Mouse (Mus musculus): Measurements from ENCODE around the gene Gm13272. TPM values are rescaled to one million over a fixed set of nuclear protein-coding genes. Genes with fewer than 3 reads are reported as not detected.
"Not testable (repeated sequence)": the region's sequence is repeated elsewhere in the genome, so short reads cannot be mapped to it uniquely, and the experiment has no call there.

Gene Gm13272
- polyA plus RNA-seq, 1 experiment from 2014 or later = not detected

DNA sequence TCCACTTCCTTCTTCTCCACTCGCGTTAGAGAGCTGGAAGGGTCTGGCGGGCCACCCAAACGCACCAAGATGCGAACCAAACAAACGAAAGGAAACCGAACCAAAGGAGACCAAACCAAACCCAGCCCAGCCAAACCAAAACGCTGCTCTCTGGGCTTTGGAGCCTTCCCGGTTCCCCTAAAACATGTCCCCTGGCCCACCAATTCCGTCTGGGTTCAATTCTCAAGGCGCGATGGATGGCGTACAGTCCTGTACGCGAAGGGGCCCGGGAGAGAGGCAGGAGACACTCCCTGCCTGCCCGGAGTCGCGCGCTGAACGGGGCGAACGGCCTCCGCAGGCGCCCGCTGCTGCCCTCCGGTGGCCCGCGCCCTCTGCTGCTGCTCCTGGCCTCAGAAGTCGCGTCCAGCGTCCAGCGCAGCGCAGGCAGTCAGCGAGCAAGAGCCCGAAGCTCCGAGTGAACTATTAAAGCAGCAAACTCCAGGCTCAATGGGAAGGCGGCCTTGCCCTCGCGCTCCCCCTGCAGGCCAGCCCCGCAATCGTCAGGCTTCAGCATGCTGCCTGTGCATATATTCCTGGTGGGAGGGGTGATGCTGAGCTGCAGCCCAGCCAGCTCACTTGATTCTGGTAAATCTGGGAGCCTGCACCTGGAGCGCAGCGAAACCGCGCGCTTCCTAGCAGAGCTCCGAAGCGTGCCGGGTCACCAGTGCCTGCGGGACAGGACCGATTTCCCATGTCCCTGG lies 14.5 kb downstream of the Gm13272 start, which contains the start of gene Gm13275:
Gene Gm13275, plus strand, starts transcription at position 552 of the 740 bp plus-strand sequence.
- H3K9ac ChIP-seq (ENCODE audit: low read depth, low read length); H3K27ac ChIP-seq (ENCODE audit: low read depth, low read length); H3K36me3 ChIP-seq (ENCODE audit: control insufficient read depth, insufficient read depth, low read length); H3K4me1 ChIP-seq (replicated peaks; ENCODE audit: control insufficient read depth, insufficient read depth, low read length); H3K4me3 ChIP-seq (ENCODE audit: low read depth, low read length); DNase-seq (ENCODE audit: low spot score); ATAC-seq (replicated peaks; ENCODE audit: low FRiP score); H3K27me3 ChIP-seq (replicated peaks; ENCODE audit: control insufficient read depth, insufficient read depth, low read length); H3K4me2 ChIP-seq; H3K9me3 ChIP-seq (ENCODE audit: control insufficient read depth, low read length): not testable (repeated sequence)
- 0% methylated on average over 6 of the region's 52 CpGs for WGBS

DNA sequence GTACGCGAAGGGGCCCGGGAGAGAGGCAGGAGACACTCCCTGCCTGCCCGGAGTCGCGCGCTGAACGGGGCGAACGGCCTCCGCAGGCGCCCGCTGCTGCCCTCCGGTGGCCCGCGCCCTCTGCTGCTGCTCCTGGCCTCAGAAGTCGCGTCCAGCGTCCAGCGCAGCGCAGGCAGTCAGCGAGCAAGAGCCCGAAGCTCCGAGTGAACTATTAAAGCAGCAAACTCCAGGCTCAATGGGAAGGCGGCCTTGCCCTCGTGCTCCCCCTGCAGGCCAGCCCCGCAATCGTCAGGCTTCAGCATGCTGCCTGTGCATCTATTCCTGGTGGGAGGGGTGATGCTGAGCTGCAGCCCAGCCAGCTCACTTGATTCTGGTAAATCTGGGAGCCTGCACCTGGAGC lies 17.4 kb downstream of the Gm13272 start, which contains the start of gene Gm13279:
Gene Gm13279, plus strand, starts transcription at position 301 of the 400 bp plus-strand sequence.
- not testable (repeated sequence) for H3K4me1 ChIP-seq (replicated peaks; ENCODE audit: control insufficient read depth, insufficient read depth, low read length); DNase-seq (ENCODE audit: low spot score); H3K4me2 ChIP-seq; ATAC-seq (replicated peaks; ENCODE audit: low FRiP score); H3K9me3 ChIP-seq (ENCODE audit: control insufficient read depth, low read length); H3K36me3 ChIP-seq (ENCODE audit: control insufficient read depth, insufficient read depth, low read length); H3K9ac ChIP-seq (ENCODE audit: low read depth, low read length); H3K27ac ChIP-seq (ENCODE audit: low read depth, low read length); H3K27me3 ChIP-seq (replicated peaks; ENCODE audit: control insufficient read depth, insufficient read depth, low read length); H3K4me3 ChIP-seq (ENCODE audit: low read depth, low read length)
- WGBS = no CpG with 5 or more reads among the region's 28 CpGs

DNA sequence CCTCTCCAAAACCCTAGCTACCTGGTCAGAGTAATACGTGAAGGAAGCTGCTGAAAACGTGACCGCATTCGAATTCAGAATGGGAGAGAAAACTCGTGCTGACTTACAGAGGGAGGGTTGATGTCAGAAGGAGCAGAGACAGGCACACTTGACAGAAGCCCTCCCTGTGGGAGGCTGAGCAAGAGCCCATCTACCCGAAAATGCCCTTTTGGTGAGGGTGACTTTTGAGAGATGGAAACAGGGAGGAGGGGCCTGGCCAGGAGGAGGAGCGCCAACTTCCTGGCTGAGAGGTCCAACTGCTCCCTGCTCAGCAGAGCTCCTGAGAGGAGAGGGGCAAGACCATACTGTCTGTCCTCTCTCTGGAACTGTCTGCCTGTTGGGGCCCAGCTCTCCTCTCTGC lies 19.7 kb downstream of the Gm13272 start, which contains the start of gene Gm13285:
Gene Gm13285, plus strand, starts transcription at position 301 of the 400 bp plus-strand sequence.
- H3K27ac ChIP-seq (ENCODE audit: low read depth, low read length); H3K36me3 ChIP-seq (ENCODE audit: control insufficient read depth, insufficient read depth, low read length); ATAC-seq (replicated peaks; ENCODE audit: low FRiP score); H3K27me3 ChIP-seq (replicated peaks; ENCODE audit: control insufficient read depth, insufficient read depth, low read length); H3K4me1 ChIP-seq (replicated peaks; ENCODE audit: control insufficient read depth, insufficient read depth, low read length); H3K9ac ChIP-seq (ENCODE audit: low read depth, low read length); H3K4me3 ChIP-seq (ENCODE audit: low read depth, low read length); H3K9me3 ChIP-seq (ENCODE audit: control insufficient read depth, low read length); H3K4me2 ChIP-seq; DNase-seq (ENCODE audit: low spot score): not testable (repeated sequence)
- WGBS = 6% methylated on average over 2 of the region's 7 CpGs

DNA sequence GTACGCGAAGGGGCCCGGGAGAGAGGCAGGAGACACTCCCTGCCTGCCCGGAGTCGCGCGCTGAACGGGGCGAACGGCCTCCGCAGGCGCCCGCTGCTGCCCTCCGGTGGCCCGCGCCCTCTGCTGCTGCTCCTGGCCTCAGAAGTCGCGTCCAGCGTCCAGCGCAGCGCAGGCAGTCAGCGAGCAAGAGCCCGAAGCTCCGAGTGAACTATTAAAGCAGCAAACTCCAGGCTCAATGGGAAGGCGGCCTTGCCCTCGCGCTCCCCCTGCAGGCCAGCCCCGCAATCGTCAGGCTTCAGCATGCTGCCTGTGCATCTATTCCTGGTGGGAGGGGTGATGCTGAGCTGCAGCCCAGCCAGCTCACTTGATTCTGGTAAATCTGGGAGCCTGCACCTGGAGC lies 23.3 kb downstream of the Gm13272 start, which contains the start of gene Gm13287:
Gene Gm13287, plus strand, starts transcription at position 301 of the 400 bp plus-strand sequence.
- H3K4me3 ChIP-seq (ENCODE audit: low read depth, low read length); H3K4me2 ChIP-seq; H3K9me3 ChIP-seq (ENCODE audit: control insufficient read depth, low read length); DNase-seq (ENCODE audit: low spot score); H3K27me3 ChIP-seq (replicated peaks; ENCODE audit: control insufficient read depth, insufficient read depth, low read length); H3K4me1 ChIP-seq (replicated peaks; ENCODE audit: control insufficient read depth, insufficient read depth, low read length); H3K9ac ChIP-seq (ENCODE audit: low read depth, low read length); H3K27ac ChIP-seq (ENCODE audit: low read depth, low read length); H3K36me3 ChIP-seq (ENCODE audit: control insufficient read depth, insufficient read depth, low read length); ATAC-seq (replicated peaks; ENCODE audit: low FRiP score): not testable (repeated sequence)
- WGBS = no CpG with 5 or more reads among the region's 29 CpGs

DNA sequence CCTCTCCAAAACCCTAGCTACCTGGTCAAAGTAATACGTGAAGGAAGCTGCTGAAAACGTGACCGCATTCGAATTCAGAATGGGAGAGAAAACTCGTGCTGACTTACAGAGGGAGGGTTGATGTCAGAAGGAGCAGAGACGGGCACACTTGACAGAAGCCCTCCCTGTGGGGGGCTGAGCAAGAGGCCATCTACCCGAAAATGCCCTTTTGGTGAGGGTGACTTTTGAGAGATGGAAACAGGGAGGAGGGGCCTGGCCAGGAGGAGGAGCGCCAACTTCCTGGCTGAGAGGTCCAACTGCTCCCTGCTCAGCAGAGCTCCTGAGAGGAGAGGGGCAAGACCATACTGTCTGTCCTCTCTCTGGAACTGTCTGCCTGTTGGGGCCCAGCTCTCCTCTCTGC lies 25.6 kb downstream of the Gm13272 start, which contains the start of gene Gm13288:
Gene Gm13288, plus strand, starts transcription at position 301 of the 400 bp plus-strand sequence.
- not testable (repeated sequence) for H3K9me3 ChIP-seq (ENCODE audit: control insufficient read depth, low read length); H3K4me3 ChIP-seq (ENCODE audit: low read depth, low read length); H3K27me3 ChIP-seq (replicated peaks; ENCODE audit: control insufficient read depth, insufficient read depth, low read length); H3K9ac ChIP-seq (ENCODE audit: low read depth, low read length); DNase-seq (ENCODE audit: low spot score); H3K36me3 ChIP-seq (ENCODE audit: control insufficient read depth, insufficient read depth, low read length); ATAC-seq (replicated peaks; ENCODE audit: low FRiP score); H3K4me2 ChIP-seq; H3K27ac ChIP-seq (ENCODE audit: low read depth, low read length); H3K4me1 ChIP-seq (replicated peaks; ENCODE audit: control insufficient read depth, insufficient read depth, low read length)
- no CpG with 5 or more reads among the region's 8 CpGs for WGBS

DNA sequence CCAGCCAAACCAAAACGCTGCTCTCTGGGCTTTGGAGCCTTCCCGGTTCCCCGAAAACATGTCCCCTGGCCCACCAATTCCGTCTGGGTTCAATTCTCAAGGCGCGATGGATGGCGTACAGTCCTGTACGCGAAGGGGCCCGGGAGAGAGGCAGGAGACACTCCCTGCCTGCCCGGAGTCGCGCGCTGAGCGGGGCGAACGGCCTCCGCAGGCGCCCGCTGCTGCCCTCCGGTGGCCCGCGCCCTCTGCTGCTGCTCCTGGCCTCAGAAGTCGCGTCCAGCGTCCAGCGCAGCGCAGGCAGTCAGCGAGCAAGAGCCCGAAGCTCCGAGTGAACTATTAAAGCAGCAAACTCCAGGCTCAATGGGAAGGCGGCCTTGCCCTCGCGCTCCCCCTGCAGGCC lies 26.1 kb downstream of the Gm13272 start:
- not testable (repeated sequence) for H3K4me3 ChIP-seq (ENCODE audit: low read depth, low read length); DNase-seq (ENCODE audit: low spot score)
- WGBS = 3% methylated on average over 5 of the region's 34 CpGs

DNA sequence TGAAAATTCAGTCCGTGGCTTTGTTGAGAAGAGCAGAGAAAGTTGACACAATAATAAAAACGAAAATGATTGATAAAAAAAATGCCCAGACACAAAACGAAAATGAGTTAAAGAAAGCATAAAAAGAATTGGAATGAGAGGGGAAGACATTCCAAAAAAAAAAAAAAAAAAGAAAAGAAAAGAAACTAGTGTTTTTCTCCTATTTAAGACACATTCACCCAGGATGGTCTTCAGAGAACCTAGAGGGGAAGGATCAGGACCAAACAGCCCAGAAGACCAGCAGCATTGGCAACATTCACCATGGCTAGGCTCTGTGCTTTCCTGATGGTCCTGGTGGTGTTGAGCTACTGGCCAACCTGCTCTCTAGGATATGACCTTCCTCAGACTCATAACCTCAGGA lies 36.3 kb downstream of the Gm13272 start, which contains the start of gene Ifna7:
Gene Ifna7, plus strand, starts transcription at position 301 of the 400 bp plus-strand sequence.
- H3K4me1 ChIP-seq (replicated peaks; ENCODE audit: control insufficient read depth, insufficient read depth, low read length) = no peaks in the 10 kb centered on the region

More for the DNA sequence above, 26.1 kb downstream of the Gm13272 start:
- ATAC-seq (replicated peaks; ENCODE audit: low FRiP score); H3K36me3 ChIP-seq (ENCODE audit: control insufficient read depth, insufficient read depth, low read length); H3K9me3 ChIP-seq (ENCODE audit: control insufficient read depth, low read length); H3K27ac ChIP-seq (ENCODE audit: low read depth, low read length); H3K4me2 ChIP-seq; H3K9ac ChIP-seq (ENCODE audit: low read depth, low read length); H3K4me1 ChIP-seq (replicated peaks; ENCODE audit: control insufficient read depth, insufficient read depth, low read length); H3K27me3 ChIP-seq (replicated peaks; ENCODE audit: control insufficient read depth, insufficient read depth, low read length): not testable (repeated sequence)

DNA sequence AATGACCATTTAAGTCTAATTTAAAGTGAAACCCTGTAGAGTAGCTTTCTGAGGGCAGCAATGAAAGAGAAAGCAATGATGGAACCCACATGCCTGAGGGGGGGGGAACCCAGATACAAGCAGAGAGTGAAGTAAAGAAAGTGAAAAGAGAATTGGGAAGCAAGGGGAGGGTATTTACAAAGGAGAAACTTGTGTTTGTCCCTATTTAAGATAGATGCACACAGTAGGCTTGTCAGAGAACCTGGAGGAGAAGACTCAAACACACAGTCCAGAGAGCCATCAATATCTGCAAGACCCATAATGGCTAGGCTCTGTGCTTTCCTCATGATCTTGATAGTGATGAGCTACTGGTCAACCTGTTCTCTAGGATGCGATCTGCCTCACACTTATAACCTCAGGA lies 40.0 kb downstream of the Gm13272 start, which contains the start of gene Ifna11:
Gene Ifna11, plus strand, starts transcription at position 301 of the 400 bp plus-strand sequence.
- Histone ChIP-seq H3K36me3 (ENCODE audit: control insufficient read depth, insufficient read depth, low read length) (no peaks in the 10 kb centered on the region), H3K4me2 (no peak within 1 kb of the TSS), H3K9ac (ENCODE audit: low read depth, low read length) (no peak within 1 kb of the TSS), H3K4me3 (ENCODE audit: low read depth, low read length) (no peak within 1 kb of the TSS), H3K4me1 (replicated peaks; ENCODE audit: control insufficient read depth, insufficient read depth, low read length) (no peaks in the 10 kb centered on the region), H3K27ac (ENCODE audit: low read depth, low read length) (no peak within 1 kb of the TSS), H3K27me3 (replicated peaks; ENCODE audit: control insufficient read depth, insufficient read depth, low read length) (no peaks in the 10 kb centered on the region), H3K9me3 (ENCODE audit: control insufficient read depth, low read length) (no peaks in the 10 kb centered on the region)
- 69% methylated on average over 1 of the region's 1 CpGs for WGBS
- ATAC-seq (replicated peaks; ENCODE audit: low FRiP score) = no peak
- no peak for DNase-seq (ENCODE audit: low spot score)

More for the DNA sequence above, 36.3 kb downstream of the Gm13272 start, which contains the start of gene Ifna7:
- no peak for ATAC-seq (replicated peaks; ENCODE audit: low FRiP score)
- DNase-seq (ENCODE audit: low spot score) = no peak
- H3K9ac ChIP-seq (ENCODE audit: low read depth, low read length) = no peak within 1 kb of the TSS
- no peak within 1 kb of the TSS for H3K27ac ChIP-seq (ENCODE audit: low read depth, low read length)
- H3K9me3 ChIP-seq (ENCODE audit: control insufficient read depth, low read length) = no peaks in the 10 kb centered on the region
- no peaks in the 10 kb centered on the region for H3K36me3 ChIP-seq (ENCODE audit: control insufficient read depth, insufficient read depth, low read length)
- H3K27me3 ChIP-seq (replicated peaks; ENCODE audit: control insufficient read depth, insufficient read depth, low read length) = no peaks in the 10 kb centered on the region
- 48% methylated on average over 3 of the region's 3 CpGs for WGBS
- no peak within 1 kb of the TSS for H3K4me2 ChIP-seq
- no peak within 1 kb of the TSS for H3K4me3 ChIP-seq (ENCODE audit: low read depth, low read length)

Data from liver, embryonic 11.5 days (tissue).